Mouse (Mus musculus) adrenal gland, postnatal 4 days (tissue): Measurements from ENCODE around the gene Vpreb1. TPM values are rescaled to one million over a fixed set of nuclear protein-coding genes. Genes with fewer than 3 reads are reported as not detected.
"Not testable (repeated sequence)": the region's sequence is repeated elsewhere in the genome, so short reads cannot be mapped to it uniquely, and the experiment has no call there.

ENCODE experiments used
- DNase-seq, 2 experiments: peaks; one replicate each; pipeline ENCODE4 v3.0.0; 2021 to 2022; ENCODE audit warnings: low spot score in 2 of 2, mixed read lengths in 2 of 2
- total RNA-seq, 2 experiments: library from RNA; stranded (reverse); gene quantifications; 2 replicates each; pipeline ENCODE4 v1.2.3; 2021

Vpreb1 gene
- total RNA-seq, 2 experiments from 2014 or later: 0.87 TPM; not detected in 1

DNA sequence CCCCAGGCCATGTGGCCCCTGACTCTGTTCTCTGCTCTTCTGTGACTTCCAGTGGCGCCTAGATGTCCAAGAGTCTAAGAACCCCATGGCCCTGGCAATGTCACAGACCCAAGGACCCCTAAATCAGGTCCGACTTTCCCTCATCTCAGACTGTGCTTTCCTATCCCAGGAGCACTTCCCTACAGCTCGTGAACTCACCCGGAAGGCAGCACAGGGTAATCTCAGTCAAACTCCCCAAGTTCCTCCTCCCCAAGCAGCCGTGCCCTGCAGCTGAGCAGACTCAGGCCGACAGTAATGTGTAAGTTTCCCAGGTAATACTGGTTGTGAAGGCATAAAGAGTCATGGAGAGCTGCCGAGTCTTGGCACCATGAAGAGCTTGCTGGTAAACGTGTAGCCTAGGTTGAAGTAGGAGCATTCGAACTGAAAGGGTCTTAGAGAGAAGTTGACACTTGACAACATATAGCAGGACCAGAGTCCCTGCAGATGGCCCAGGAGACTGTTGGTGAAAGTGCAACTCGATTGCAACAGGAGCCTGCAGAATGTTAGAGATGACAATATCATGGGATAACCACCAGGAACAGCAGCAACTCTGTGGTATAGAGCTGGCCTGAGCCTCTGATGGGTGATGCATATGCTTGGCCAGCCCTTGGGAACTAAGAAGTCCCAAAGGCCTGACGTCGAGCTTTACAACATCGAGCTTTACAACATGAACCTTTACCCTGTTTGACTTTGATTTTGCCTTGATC lies 13.7 kb downstream of the Vpreb1 start:
- DNase-seq: no peak

GRCm38 (mm10) chr16:16856054-16856453 lies 14.6 kb downstream of the Vpreb1 start:
- not testable (repeated sequence) for DNase-seq

DNA sequence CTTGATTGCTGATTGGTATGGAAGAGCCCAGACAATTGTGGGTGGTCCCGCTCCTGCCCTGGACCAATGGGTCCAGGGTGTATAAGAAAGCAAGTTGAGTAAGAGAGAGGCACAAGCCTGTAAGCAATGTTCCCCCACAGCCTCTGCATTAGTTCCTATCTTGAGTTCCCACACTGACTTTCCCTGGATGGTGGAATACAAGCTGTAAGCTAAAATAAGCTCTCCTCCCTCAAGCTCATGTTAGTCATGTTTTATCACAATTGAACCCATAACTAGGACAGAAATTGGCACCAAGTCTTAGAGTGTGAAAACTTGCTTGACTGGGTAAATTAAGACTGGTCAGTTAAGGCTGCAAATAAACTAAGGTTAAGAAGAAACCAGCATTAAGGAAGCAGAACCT lies 15.1 kb downstream of the Vpreb1 start:
- DNase-seq: no peak

DNA sequence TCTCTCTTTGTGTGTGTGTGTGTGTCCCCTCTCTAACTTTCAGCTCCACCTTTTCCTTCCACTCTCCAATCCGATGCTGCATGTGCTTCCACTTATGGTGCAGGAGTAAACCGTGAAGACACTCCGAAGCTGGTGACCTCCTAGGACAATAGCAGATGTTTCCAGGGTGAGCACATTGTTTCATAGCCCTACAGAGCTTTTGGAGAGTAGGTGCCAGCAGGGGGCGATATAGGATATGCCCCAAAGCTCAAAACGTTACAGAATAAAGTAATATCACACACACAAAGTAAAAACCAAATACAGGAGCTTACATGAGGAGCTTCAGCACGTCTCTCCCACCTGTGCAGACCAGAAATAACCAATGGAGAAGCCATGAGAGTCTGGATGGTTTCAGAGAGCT lies 15.8 kb downstream of the Vpreb1 start:
- DNase-seq: no peak

- no peak for DNase-seq
These were observed 18.2 kb downstream of the Vpreb1 start for GRCm38 (mm10) chr16:16852411-16852810.

DNA sequence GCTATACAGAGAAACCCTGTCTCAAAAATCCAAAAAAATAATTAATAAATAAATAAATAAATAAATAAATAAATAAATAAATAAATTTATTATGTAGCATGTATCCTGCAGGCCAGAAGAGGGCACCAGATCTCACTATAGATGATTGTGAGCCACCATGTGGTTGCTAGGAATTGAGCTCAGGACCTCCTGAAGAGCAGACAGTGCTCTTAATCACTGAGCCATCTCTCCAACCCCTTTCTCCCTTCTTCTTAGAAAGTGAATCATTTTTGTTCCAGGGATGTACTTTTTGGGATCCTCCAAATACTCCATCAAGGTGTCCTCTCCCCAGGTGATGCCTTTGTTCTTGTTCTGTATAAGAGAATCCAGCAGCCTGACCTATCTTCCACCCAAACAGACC lies 21.4 kb downstream of the Vpreb1 start:
- no peak for DNase-seq

DNA sequence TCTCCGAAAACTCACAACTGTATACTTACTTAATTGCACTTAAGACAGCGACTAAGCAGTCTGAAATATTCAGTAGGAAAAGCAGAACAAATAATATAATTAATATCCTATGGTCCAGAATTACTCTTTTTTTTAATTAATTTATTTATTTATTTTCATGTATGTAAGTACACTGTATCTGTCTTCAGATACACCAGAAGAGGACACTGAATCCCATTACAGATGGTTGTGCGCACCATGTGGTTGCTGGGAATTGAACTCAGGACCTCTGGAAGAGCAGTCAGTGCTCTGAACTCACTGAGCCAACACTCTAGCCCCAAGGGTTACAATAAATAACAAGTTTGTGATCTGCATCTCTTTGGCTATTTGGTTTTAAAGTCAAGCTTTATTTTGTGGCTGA lies 41.0 kb downstream of the Vpreb1 start:
- DNase-seq: no peak

GRCm38 (mm10) chr16:16828757-16829615 lies 41.7 kb downstream of the Vpreb1 start, which contains the start of gene Spag6l:
TSS of gene Spag6l (minus strand) at chr16:16829456.
- peak in 1 of 2 experiments; percentile 16 for DNase-seq

DNA sequence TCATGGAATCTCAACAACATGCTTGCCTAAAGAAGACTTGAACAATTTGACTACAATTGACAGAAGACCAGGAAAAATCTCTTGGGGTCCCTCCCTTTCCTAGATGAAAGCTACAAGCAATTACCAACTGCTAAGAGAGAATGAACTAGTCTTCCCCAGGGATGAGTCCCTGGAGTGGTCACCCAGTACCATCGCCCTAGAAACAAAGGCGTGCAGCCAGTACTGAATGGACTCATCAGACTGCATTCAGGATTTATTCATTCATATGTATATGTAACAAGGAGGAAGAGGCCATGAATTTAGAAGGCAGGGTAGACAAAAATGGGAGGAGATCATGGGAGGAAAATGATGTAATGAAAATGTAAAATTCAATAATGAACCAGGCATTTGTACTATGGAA lies 44.4 kb downstream of the Vpreb1 start:
- no peak for DNase-seq

DNA sequence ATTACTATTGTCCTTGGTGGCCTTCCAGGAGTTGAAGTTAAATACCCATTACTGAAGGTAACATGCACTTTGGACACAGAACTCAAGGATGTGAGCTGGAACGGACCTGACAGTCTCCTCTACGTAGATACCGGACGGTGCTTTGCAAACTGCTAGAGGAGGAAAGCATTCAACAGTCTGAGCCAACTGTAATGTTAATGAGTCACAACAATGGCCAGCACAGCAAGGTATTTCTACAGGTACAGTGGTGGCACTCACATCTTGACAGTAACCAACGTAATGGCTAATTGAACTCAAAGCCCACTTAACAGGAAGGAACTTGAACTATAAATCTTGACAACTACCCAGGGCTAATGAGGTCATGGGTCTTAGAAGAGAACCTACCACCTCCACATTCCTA lies 45.2 kb downstream of the Vpreb1 start:
- DNase-seq: no peak

Other genes starting within 250 kb of the Vpreb1 start
- not detected for gene Olfr19, start 194.4 kb downstream of the Vpreb1 start, total RNA-seq
- 1 to 10 TPM in 1 of 2 experiments, under 1 TPM in 1; 0.54 to 1.3 TPM for gene Spag6l, start 41.4 kb downstream of the Vpreb1 start, total RNA-seq
- not detected for gene Igll1, start 6.9 kb downstream of the Vpreb1 start, total RNA-seq
- 10 to 100 TPM; 83.5 to 93.2 TPM for gene Top3b, start 107 bp downstream of the Vpreb1 start, total RNA-seq
- 10 to 100 TPM; 41.4 to 44.5 TPM for gene Ppm1f, start 25.6 kb upstream of the Vpreb1 start, total RNA-seq
- gene Mapk1, start 112.5 kb upstream of the Vpreb1 start, total RNA-seq: 100 to 1,000 TPM; 188 to 197 TPM
- gene Ypel1, start 198.9 kb upstream of the Vpreb1 start, total RNA-seq: 10 to 100 TPM; 13.0 to 19.5 TPM
- gene Ppil2, start 240.4 kb upstream of the Vpreb1 start, total RNA-seq: 100 to 1,000 TPM; 112 to 118 TPM